Comparison of ENCODE assay signal across 8 mouse cellular contexts in the genomic region with DNA sequence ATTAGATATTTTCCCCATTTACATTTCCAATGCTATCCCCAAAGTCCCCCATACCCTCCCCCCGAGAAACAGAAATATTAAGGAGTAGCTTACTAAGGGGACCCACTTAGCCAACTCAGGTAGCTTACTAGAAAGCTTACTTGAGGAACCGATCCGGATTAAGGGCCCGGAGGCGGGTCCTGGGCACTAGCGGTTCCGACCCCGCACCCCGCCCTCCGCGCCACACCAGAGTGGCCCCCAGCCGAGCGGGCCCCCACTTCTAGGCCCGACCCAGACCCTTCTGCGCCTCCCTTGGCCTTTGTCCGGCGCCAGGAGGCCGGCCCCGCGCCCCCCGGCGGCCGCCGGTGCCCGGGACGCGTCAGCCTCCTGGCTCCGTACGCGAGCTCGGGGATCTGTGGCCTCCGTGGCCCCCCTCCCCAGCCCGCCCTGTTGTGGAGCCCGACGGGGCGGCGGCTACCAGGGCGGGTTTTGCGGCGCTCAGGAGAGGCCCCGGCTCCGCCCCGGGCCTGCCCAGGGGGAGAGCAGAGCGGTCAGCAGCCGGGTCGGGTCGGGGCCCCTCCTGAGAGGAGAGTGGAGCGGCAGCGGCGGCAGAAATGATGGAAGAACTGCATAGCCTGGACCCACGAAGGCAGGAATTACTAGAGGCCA.
DNase-seq lines count a peak whose midpoint lies in the region; ATAC-seq and TF ChIP-seq lines count a peak whose summit lies in the region.
"Not testable (repeated sequence)": the region's sequence is repeated elsewhere in the genome, so short reads cannot be mapped to it uniquely, and the experiment has no call there.

No protein-coding gene starts in this region.

- not testable (repeated sequence) for TF ChIP-seq EP300 in ES-Bruce4 (IDR thresholded peaks at IDR 0.05; ENCODE audit: insufficient read depth, low read depth, low read length)

- TF ChIP-seq POLR2A in ES-Bruce4 (IDR thresholded peaks at IDR 0.05; ENCODE audit: insufficient read depth, low read length) = not testable (repeated sequence)

- peak overlapping the region; percentile 91 for H3K9ac ChIP-seq in ES-Bruce4 (ENCODE audit: low read depth, poor library complexity, severe bottlenecking)
- not testable (repeated sequence) for H3K9ac ChIP-seq in forebrain, embryonic 15.5 days (replicated peaks); limb, embryonic 15.5 days
- peak overlapping the region; percentile 62 for H3K9ac ChIP-seq in heart, embryonic 16.5 days (ENCODE audit: low read length)
- H3K9ac ChIP-seq in intestine, embryonic 16.5 days (ENCODE audit: low read depth, low read length) = peak overlapping the region; percentile 49; the same call in 1 of the 2 replicates

- not testable (repeated sequence) for H3K4me1 ChIP-seq in ES-Bruce4 (ENCODE audit: control insufficient read depth, insufficient read depth, low read length); forebrain, embryonic 15.5 days; heart, embryonic 16.5 days (ENCODE audit: control insufficient read depth, insufficient read depth, low read length); intestine, embryonic 16.5 days (ENCODE audit: control insufficient read depth, insufficient read depth, low read length); limb, embryonic 15.5 days; midbrain, embryonic 10.5 days

- peak; percentile 86 for ATAC-seq in forebrain, embryonic 15.5 days (replicated peaks)
- ATAC-seq in heart, embryonic 16.5 days (replicated peaks; ENCODE audit: extremely low read depth, insufficient read depth, low FRiP score) = peak; percentile 87
- ATAC-seq in intestine, embryonic 16.5 days = peak; percentile 94
- ATAC-seq in limb, embryonic 15.5 days (ENCODE audit: insufficient number of reproducible peaks, low FRiP score, low TSS enrichment, low read depth) = peak; percentile 80; the same call in 1 of the 2 replicates

- H3K27ac ChIP-seq in ES-Bruce4 (ENCODE audit: insufficient read depth, low read length); forebrain, embryonic 15.5 days (replicated peaks); heart, embryonic 16.5 days (ENCODE audit: low read length); intestine, embryonic 16.5 days (ENCODE audit: low read length); limb, embryonic 15.5 days: not testable (repeated sequence)
- peak overlapping the region; percentile 57; the same call in 1 of the 2 replicates for H3K27ac ChIP-seq in midbrain, embryonic 10.5 days (replicated peaks)

- WGBS in forebrain, embryonic 15.5 days = 6% methylated on average over 43 of the region's 51 CpGs
- 8% methylated on average over 34 of the region's 51 CpGs for WGBS in heart, embryonic 16.5 days
- 9% methylated on average over 27 of the region's 51 CpGs for WGBS in intestine, embryonic 16.5 days
- WGBS in limb, embryonic 15.5 days = 6% methylated on average over 49 of the region's 51 CpGs
- 9% methylated on average over 40 of the region's 51 CpGs for WGBS in midbrain, embryonic 10.5 days

- not testable (repeated sequence) for H3K9me3 ChIP-seq in ES-Bruce4 (replicated peaks; ENCODE audit: control insufficient read depth, insufficient read depth, low read length, poor library complexity, severe bottlenecking); forebrain, embryonic 15.5 days; heart, embryonic 16.5 days (replicated peaks; ENCODE audit: control insufficient read depth, low read length); intestine, embryonic 16.5 days (ENCODE audit: control insufficient read depth, low read length); limb, embryonic 15.5 days; midbrain, embryonic 10.5 days (replicated peaks)

- H3K4me3 ChIP-seq in ES-Bruce4 (ENCODE audit: low read depth, low read length) = peak overlapping the region; percentile 53
- peak overlapping the region; percentile 26 for H3K4me3 ChIP-seq in forebrain, embryonic 15.5 days
- H3K4me3 ChIP-seq in heart, embryonic 16.5 days (ENCODE audit: low read length) = peak overlapping the region; percentile 48
- peak overlapping the region; percentile 40 for H3K4me3 ChIP-seq in intestine, embryonic 16.5 days (ENCODE audit: low read length)
- peak overlapping the region; percentile 31 for H3K4me3 ChIP-seq in limb, embryonic 15.5 days
- H3K4me3 ChIP-seq in midbrain, embryonic 10.5 days = peak overlapping the region; percentile 46

- H3K4me2 ChIP-seq in forebrain, embryonic 15.5 days (replicated peaks) = peak overlapping the region; percentile 35
- H3K4me2 ChIP-seq in heart, embryonic 16.5 days (ENCODE audit: low read depth, low read length) = peak overlapping the region; percentile 58
- peak overlapping the region; percentile 50 for H3K4me2 ChIP-seq in intestine, embryonic 16.5 days (ENCODE audit: low read depth, low read length)
- H3K4me2 ChIP-seq in limb, embryonic 15.5 days = peak overlapping the region; percentile 41

- DNase-seq in cerebellum, postnatal 10 days = peak; percentile 2 to 4
- DNase-seq in midbrain, embryonic 10.5 days (ENCODE audit: low spot score) = peak; percentile 24
- DNase-seq in ovary, postnatal 36 days (ENCODE audit: low spot score) = peak; percentile 15

- H3K27me3 ChIP-seq in ES-Bruce4 (ENCODE audit: control insufficient read depth, insufficient read depth, low read length, poor library complexity, severe bottlenecking); forebrain, embryonic 15.5 days; heart, embryonic 16.5 days (ENCODE audit: control insufficient read depth, insufficient read depth, low read length); intestine, embryonic 16.5 days (replicated peaks; ENCODE audit: control insufficient read depth, insufficient read depth, low read length); limb, embryonic 15.5 days; midbrain, embryonic 10.5 days (ENCODE audit: low read depth, poor library complexity, severe bottlenecking): not testable (repeated sequence)

- not testable (repeated sequence) for H3K36me3 ChIP-seq in ES-Bruce4 (ENCODE audit: control insufficient read depth, insufficient read depth, low read length, poor library complexity, severe bottlenecking); forebrain, embryonic 15.5 days; heart, embryonic 16.5 days (ENCODE audit: control insufficient read depth, insufficient read depth); intestine, embryonic 16.5 days (ENCODE audit: control insufficient read depth, insufficient read depth, low read length); limb, embryonic 15.5 days; midbrain, embryonic 10.5 days

- not testable (repeated sequence) for TF ChIP-seq CTCF in ES-Bruce4 (IDR thresholded peaks at IDR 0.05; ENCODE audit: low read depth, low read length)
